Mouse (Mus musculus) midbrain, embryonic 14.5 days (tissue): ENCODE measurements around the gene Adap1. TPM values are rescaled to one million over a fixed set of nuclear protein-coding genes. Genes with fewer than 3 reads are reported as not detected.

Experiments used
- ATAC-seq: fragments of 200-750 bp; cut with Nextera tagmentation; 2 replicates; pipeline ENCODE4 v1.8.0; 2017; ENCODE audit warnings: moderate number of reproducible peaks, moderate library complexity; ENCODE audit not compliant: low FRiP score, low TSS enrichment
- DNase-seq: peaks from one replicate; pipeline ENCODE4 v3.0.0-alpha.2; 2015
- H3K27ac ChIP-seq: fragments of 300-500 bp; sonication (generic); replicated peaks from 2 replicates; pipeline ENCODE4 v1.5.1; 2014; ENCODE audit warnings: mild to moderate bottlenecking, low read depth, low read length, moderate library complexity
- H3K27me3 ChIP-seq: fragments of 300-500 bp; sonication (generic); 2 replicates; pipeline ENCODE4 v1.6.1; 2014; ENCODE audit warnings: low read length, control low read depth, mixed read lengths; ENCODE audit not compliant: control insufficient read depth, insufficient read depth
- H3K36me3 ChIP-seq: fragments of 300-500 bp; sonication (generic); 2 replicates; pipeline ENCODE4 v1.6.1; 2014; ENCODE audit warnings: low read length, control low read depth; ENCODE audit not compliant: control insufficient read depth, insufficient read depth
- H3K4me1 ChIP-seq: fragments of 300-500 bp; sonication (generic); 2 replicates; pipeline ENCODE4 v1.6.1; 2014; ENCODE audit warnings: mild to moderate bottlenecking, antibody characterized with exemption, low read length, control low read depth; ENCODE audit not compliant: control insufficient read depth, insufficient read depth
- H3K4me2 ChIP-seq: fragments of 300-500 bp; sonication (generic); 2 replicates; pipeline ENCODE4 v1.6.1; 2014; ENCODE audit warnings: mild to moderate bottlenecking, low read length, moderate library complexity
- H3K4me3 ChIP-seq: fragments of 300-500 bp; sonication (generic); replicated peaks from 2 replicates; pipeline ENCODE4 v1.5.1; 2014; ENCODE audit warnings: low read depth, low read length
- H3K9ac ChIP-seq: fragments of 300-500 bp; sonication (generic); replicated peaks from 2 replicates; pipeline ENCODE4 v1.6.1; 2014; ENCODE audit warnings: mild to moderate bottlenecking, low read length, moderate library complexity
- H3K9me3 ChIP-seq: fragments of 300-500 bp; sonication (generic); 2 replicates; pipeline ENCODE4 v1.6.1; 2016; ENCODE audit warnings: low read length, control low read depth, mixed read lengths; ENCODE audit not compliant: control insufficient read depth
- WGBS: fragments of 180-500 bp; shearing (Covaris S2); extraction: QIAGEN DNeasy Blood & Tissue Kit; methylation state at CpG from one replicate; pipeline ENCODE4 v1.1.7; 2014; 5-methylcytosine and 5-hydroxymethylcytosine counted together
- polyA plus RNA-seq: library from polyadenylated mRNA; unstranded; fragments of >200 nt; fragmentation: Nextera tagmentation; extraction: Ambion mirVana; gene quantifications from 2 replicates; pipeline ENCODE4 v1.2.1, GENCODE M21; 2014

The Adap1 gene
- polyA plus RNA-seq, 1 experiment from 2014 or later = 38.6 TPM

DNA sequence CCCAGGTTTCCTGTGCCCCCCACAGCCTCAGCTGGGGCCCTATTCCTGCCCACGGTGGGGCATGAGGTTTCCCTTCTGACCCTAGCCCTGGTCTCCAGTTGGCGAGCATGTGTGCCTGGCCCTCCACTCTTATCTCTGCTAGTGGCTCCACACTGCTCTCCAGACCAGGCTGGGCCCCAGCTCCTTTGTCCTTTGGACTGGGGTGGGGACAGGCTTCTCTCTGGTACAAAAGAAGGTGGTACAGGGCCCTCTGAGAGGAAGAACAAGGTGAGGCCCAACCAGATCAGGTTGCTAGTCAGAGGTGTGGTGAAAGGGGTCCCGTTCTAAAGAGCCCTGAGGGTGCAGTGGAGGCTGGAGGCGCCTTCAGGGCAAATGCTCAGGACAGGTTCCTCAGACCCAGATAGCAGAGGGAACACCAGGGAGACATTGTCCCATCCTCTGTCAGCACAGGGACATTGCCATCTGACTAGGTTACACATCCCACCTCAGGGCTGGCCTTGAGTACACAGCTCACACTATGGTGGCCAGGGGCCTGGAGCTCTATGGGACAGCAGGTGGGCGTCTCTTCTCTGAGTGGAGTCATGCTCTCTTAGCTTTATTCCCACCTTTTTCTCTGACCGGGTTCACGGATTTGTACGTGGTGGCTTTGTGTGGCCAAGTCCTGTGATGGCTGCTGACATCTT, 7.3 kb upstream of the Adap1 start:
- Histone ChIP-seq H3K4me2 (no peak overlapping the region), H3K9me3 (no peaks in the 10 kb centered on the region), H3K27ac (no peak overlapping the region), H3K27me3 (no peaks in the 10 kb centered on the region), H3K4me3 (no peak overlapping the region), H3K9ac (no peak overlapping the region), H3K36me3 (peaks cover 31% of the 10 kb centered on the region), H3K4me1 (no peaks in the 10 kb centered on the region)
- no peak for ATAC-seq
- 88% methylated on average over 8 of the region's 8 CpGs for WGBS
- DNase-seq = no peak

DNA sequence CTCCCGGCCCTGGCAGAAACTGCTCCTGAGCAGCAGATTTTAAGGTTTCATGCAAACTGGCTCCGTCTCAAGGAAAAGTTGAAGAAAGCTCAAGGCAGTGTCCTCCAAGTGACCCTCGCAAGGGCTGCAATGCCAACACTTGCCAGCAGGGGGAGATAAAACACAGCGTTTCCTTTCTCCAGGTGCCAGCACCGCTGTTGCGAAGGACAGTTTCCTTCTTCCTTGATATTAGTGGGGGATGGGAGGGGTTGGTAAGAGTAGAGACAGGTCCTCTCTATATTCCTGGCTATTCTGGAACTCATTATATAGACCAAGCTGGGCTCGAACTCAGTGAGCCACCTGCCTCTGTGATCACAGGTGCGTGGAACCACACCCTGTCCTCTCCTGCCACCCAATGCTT, 6.3 kb upstream of the Adap1 start:
- ATAC-seq (no peak), DNase-seq (peak; percentile 86)
- Histone ChIP-seq H3K27me3 (peaks cover under 1% of the 10 kb centered on the region; the same call in 1 of the 2 replicates), H3K4me3 (no peak overlapping the region), H3K36me3 (peaks cover 22% of the 10 kb centered on the region), H3K4me2 (no peak overlapping the region), H3K27ac (no peak overlapping the region), H3K4me1 (no peaks in the 10 kb centered on the region), H3K9me3 (no peaks in the 10 kb centered on the region), H3K9ac (no peak overlapping the region)
- 20% methylated on average over 8 of the region's 8 CpGs for WGBS

DNA sequence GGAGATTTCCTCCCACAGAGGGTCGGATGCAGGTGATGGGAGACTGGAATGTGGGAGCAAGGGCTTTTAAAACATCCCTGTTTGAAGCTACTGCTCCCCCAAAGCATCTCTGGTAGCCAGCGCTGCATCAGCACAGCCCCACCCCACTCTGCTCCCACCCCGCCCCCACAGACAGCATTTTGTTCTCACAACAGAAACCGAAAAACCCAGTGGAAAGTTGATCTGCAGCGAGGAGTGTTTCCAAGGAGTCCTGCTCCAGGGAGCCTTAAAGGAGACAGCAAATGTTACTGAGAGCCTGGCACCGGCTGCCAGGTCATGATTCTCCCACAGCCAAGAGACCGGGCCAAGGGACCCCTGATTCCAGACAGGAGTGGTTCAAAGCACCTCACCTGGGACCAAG, 5.3 kb upstream of the Adap1 start:
- no peak overlapping the region for H3K9ac ChIP-seq
- no peak overlapping the region for H3K4me3 ChIP-seq
- no peak overlapping the region for H3K27ac ChIP-seq
- DNase-seq (no peak), ATAC-seq (no peak)
- peaks cover 10% of the 10 kb centered on the region for H3K27me3 ChIP-seq
- WGBS = 79% methylated on average over 7 of the region's 7 CpGs
- H3K36me3 ChIP-seq = peaks cover 12% of the 10 kb centered on the region
- no peak overlapping the region for H3K4me2 ChIP-seq
- H3K9me3 ChIP-seq = no peaks in the 10 kb centered on the region
- no peaks in the 10 kb centered on the region for H3K4me1 ChIP-seq

DNA sequence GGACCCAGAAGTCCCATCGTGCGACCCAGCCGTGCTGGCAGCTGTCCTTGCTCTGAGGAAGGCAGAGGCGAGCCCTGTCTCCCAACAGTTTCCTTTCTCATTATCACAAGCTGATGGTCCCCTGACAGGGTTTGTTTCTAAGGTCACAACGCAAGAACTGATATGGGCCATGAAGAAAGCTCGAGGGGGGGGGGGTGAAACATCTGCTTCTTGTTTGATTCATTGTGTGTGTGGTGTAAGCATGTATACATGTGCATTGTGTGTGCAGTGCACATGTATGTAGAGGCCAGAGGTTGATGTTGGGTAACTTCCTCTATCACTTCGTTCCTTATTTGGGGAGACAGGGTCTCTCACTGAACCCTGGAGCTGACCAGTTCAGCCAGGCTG, 2.2 kb upstream of the Adap1 start:
- H3K9ac ChIP-seq = no peak overlapping the region
- 76% methylated on average over 7 of the region's 7 CpGs for WGBS
- ATAC-seq = no peak

DNA sequence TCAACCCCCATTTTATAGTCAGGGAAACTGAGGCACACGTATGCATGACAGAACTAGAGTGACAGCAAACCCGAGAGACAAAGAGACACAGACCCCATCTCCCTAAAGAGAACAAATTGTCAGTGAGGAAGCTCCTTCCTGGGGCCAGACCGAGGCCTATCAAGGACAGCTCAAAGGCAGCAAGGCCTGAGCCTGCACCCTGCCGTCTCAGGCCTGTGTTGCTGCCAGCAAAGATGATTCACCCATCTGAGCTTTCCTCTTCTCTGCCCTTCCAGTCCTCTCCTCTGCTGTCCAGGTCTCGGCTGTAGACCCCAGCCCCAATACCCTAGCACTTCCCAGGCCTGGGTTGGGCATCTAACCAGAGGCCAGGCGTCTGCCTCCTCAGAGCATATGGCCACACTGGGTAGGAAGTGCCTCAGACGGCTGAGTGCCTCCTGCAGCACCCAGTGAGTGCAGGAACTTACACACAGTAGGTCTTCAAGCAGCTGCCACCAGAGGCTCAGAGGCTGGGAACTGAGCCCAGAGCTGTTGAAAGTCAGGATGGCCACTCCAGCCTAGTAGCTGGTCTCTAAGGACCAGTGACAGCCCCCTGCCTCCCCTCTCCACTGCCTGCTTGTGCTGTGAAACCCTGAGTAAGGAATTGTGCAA, 1.7 kb upstream of the Adap1 start:
- no peak for DNase-seq
- Histone ChIP-seq H3K9ac (no peak overlapping the region), H3K27me3 (peaks cover 30% of the 10 kb centered on the region), H3K27ac (no peak overlapping the region), H3K36me3 (no peaks in the 10 kb centered on the region), H3K4me1 (peaks cover 4% of the 10 kb centered on the region; the same call in 1 of the 2 replicates), H3K9me3 (no peaks in the 10 kb centered on the region), H3K4me3 (no peak overlapping the region), H3K4me2 (no peak overlapping the region)
- 64% methylated on average over 7 of the region's 7 CpGs for WGBS
- no peak for ATAC-seq

More for the DNA sequence above, 2.2 kb upstream of the Adap1 start:
- H3K36me3 ChIP-seq = no peaks in the 10 kb centered on the region
- DNase-seq = no peak
- no peak overlapping the region for H3K4me2 ChIP-seq
- H3K27ac ChIP-seq = no peak overlapping the region
- peaks cover 4% of the 10 kb centered on the region; the same call in 1 of the 2 replicates for H3K4me1 ChIP-seq
- no peak overlapping the region for H3K4me3 ChIP-seq
- peaks cover 30% of the 10 kb centered on the region for H3K27me3 ChIP-seq
- no peaks in the 10 kb centered on the region for H3K9me3 ChIP-seq

DNA sequence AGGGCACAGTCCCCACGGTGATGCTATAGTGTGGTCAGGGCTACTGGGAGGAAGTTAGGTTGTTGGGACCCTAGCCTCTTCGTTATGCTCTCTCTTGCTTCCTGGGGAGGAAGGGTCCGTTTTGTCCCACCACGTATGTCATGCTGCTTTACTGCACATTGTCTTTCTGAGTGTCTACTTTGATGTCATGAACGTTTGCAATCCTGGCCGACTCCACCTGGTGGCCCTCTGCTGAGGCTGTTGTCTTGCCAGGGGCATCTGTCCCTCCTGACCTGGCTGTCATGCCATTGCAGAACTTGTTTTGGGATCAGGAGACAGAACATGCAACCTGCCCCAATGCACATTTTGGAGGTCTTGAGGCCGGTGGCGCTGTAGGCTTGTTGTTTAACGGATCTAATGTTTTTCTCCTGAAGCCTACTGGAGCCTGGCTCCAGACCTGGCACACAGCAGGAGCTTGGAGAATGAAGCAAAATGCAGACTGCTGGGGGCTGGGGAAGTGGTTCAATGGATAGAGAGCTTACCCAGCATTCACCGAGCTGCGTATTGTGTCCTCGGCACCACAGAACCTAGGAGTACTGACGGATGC, 782 bp upstream of the Adap1 start:
- DNase-seq = no peak
- peaks cover 4% of the 10 kb centered on the region; the same call in 1 of the 2 replicates for H3K4me1 ChIP-seq
- H3K27me3 ChIP-seq = peaks cover 30% of the 10 kb centered on the region
- no peak overlapping the region for H3K27ac ChIP-seq
- H3K9ac ChIP-seq = no peak overlapping the region
- H3K9me3 ChIP-seq = no peaks in the 10 kb centered on the region
- H3K36me3 ChIP-seq = no peaks in the 10 kb centered on the region
- no peak overlapping the region for H3K4me2 ChIP-seq
- 65% methylated on average over 13 of the region's 13 CpGs for WGBS
- no peak overlapping the region for H3K4me3 ChIP-seq
- ATAC-seq = no peak

DNA sequence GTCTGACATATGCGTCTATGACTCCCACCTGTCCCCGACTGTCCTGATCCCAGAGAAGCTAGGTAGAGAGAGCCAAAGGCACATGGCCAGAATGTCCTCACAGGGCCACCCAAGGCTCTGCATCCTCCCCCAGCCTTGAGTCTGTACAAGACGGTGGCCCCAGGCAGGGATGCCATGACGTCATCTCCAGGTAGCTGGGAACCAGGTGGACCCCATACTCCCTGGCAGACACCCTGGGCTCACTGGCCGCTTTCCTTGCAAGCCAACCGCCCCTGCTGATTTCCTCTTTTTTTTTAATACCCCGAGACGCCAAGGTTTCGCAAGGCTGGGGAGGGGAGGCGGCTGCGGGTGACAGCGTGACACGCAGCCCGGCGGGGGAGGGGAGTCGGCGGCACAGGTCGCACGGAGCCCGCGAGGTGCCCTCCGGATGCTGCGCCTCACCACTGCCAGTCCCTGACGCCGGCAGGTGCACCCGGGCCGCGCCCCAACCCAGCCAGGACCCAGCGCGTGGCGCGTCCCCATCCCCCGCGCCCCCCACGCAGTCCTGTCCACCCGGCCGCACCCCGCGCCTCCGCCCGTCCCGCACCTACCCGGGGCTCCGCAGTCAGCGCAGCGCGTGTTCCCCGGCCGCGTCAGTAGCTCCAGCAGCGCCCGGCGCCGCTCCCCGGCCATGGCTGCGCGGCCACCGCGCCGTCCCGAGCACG, 579 bp downstream of the Adap1 start:
- ATAC-seq (peak; percentile 61), DNase-seq (peak; percentile 54)
- Histone ChIP-seq H3K36me3 (no peaks in the 10 kb centered on the region), H3K27ac (peak overlapping the region; percentile 67), H3K4me2 (peak overlapping the region; percentile 80), H3K4me1 (peaks cover 4% of the 10 kb centered on the region; the same call in 1 of the 2 replicates), H3K9me3 (no peaks in the 10 kb centered on the region), H3K4me3 (peak overlapping the region; percentile 68), H3K9ac (peak overlapping the region; percentile 84), H3K27me3 (peaks cover 30% of the 10 kb centered on the region)
- 2% methylated on average over 46 of the region's 62 CpGs for WGBS

DNA sequence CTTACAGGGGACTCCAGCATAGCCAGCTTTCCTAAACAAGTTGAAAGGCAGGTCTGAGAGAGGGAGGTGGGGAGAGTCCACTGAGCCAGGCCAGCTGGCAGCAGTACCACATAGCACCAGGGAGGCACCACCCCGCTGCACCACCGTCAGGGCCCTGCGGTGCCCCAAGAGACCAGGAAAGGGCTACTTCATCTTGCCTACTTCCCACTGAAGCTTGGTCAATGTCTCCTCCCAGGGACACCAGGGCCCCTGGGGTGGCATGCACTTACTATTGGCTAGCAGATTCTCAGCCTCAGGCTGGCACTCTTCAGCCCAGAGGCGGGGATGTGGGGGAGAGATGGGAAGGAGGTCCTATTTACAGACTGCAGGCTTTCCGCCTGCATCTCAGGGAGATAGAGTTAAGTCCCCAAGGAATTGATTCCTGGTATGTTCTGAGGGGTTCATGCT, 1.4 kb downstream of the Adap1 start:
- Histone ChIP-seq H3K27ac (no peak overlapping the region), H3K4me2 (peak overlapping the region; percentile 80), H3K36me3 (no peaks in the 10 kb centered on the region), H3K9ac (peak overlapping the region; percentile 84), H3K9me3 (no peaks in the 10 kb centered on the region), H3K4me1 (peaks cover 4% of the 10 kb centered on the region; the same call in 1 of the 2 replicates), H3K4me3 (peak overlapping the region; percentile 68), H3K27me3 (peaks cover 30% of the 10 kb centered on the region)
- 54% methylated on average over 5 of the region's 5 CpGs for WGBS
- ATAC-seq = no peak
- peak; percentile 20 for DNase-seq
